Comparison of ENCODE assay signal across 10 mouse cellular contexts in genomic region chr14:73469506-73469905, GRCm38 (mm10). TPM values are rescaled to one million over a fixed set of nuclear protein-coding genes. Genes with fewer than 3 reads are reported as not detected.
DNase-seq lines count a peak whose midpoint lies in the region; ATAC-seq and TF ChIP-seq lines count a peak whose summit lies in the region.
"Had no signal": no experiment of that assay in that cellular context is flagged by ENCODE, and none has a peak within 500 bp of the region (broad histone marks: within the 10 kb centered on the region; RNA-seq: fewer than 3 reads in every experiment).

No protein-coding gene starts in this region.

- TF ChIP-seq POLR2A in kidney, adult 2 months (IDR thresholded peaks at IDR 0.05; ENCODE audit: low read depth, low read length): no peak

- H3K4me3 ChIP-seq in kidney, adult 2 months (ENCODE audit: insufficient read depth, low read depth, low read length): no peak overlapping the region
- H3K4me3 ChIP-seq: neural tube, embryonic 15.5 days had no signal

- no peaks in the 10 kb centered on the region for H3K36me3 ChIP-seq in kidney, adult 2 months (ENCODE audit: control insufficient read depth, insufficient read depth, low read length)
- H3K36me3 ChIP-seq: neural tube, embryonic 15.5 days had no signal

- no peak for ATAC-seq in megakaryocyte, adult 5-6 weeks (ENCODE audit: poor library complexity, severe bottlenecking)

- 86% methylated on average over 7 of the region's 7 CpGs for WGBS in kidney, adult 2 months

- peaks cover 4% of the 10 kb centered on the region; the same call in 1 of the 2 replicates for H3K4me1 ChIP-seq in kidney, adult 2 months (ENCODE audit: control insufficient read depth, insufficient read depth, low read length)

- TF ChIP-seq CTCF in kidney, adult 2 months (conservative IDR thresholded peaks at IDR 0.05; ENCODE audit: insufficient read depth, insufficient read length, low read depth, low read length): no peak

- peak; percentile 67 for DNase-seq in cerebellum, adult 11-12 months
- peak; percentile 56 to 68 for DNase-seq in cerebellum, postnatal 14 days
- peak; percentile 79 to 86 for DNase-seq in layer of hippocampus, adult 8-10 months (ENCODE audit: low spot score in 2 of 2)
- DNase-seq in retina, embryonic 14.5 days (ENCODE audit: low spot score): peak; percentile 22
- no peak for DNase-seq in kidney, adult 2 months
- no peak for DNase-seq in adrenal gland, postnatal 25 days
- DNase-seq: adrenal gland, postnatal 36 days; kidney, adult 11 months had no signal

- H3K27ac ChIP-seq in kidney, adult 2 months (ENCODE audit: insufficient read depth, low read depth, low read length): no peak overlapping the region
- H3K27ac ChIP-seq: neural tube, embryonic 15.5 days had no signal

- H3K27me3 ChIP-seq in kidney, adult 2 months (replicated peaks; ENCODE audit: control insufficient read depth, insufficient read depth, low read length): no peaks in the 10 kb centered on the region
- H3K27me3 ChIP-seq: neural tube, embryonic 15.5 days had no signal

RNA-seq across cellular contexts. Expression of gene Med4, which starts 40.3 kb away (rescaled TPM):
- 10 to 100 TPM; 29.6 to 31.9 (median 30.7) TPM for total RNA-seq in layer of hippocampus, adult 8-10 months (2022)
- polyA plus RNA-seq in kidney, adult 2 months (2012; rRNA removed): 11.8 and 13.6 TPM in 2 replicates
- total RNA-seq in megakaryocyte, adult 5-6 weeks (2015): 29.7 and 32.8 TPM in 2 replicates
- 51.0 and 51.3 TPM in 2 replicates for total RNA-seq in megakaryocyte, adult 5-6 weeks (2017)
- total RNA-seq in adrenal gland, postnatal 25 days (2021): 26.0 and 28.0 TPM in 2 replicates

RNA-seq across cellular contexts. Expression of gene Sucla2, which starts 55.6 kb away (rescaled TPM):
- total RNA-seq in layer of hippocampus, adult 8-10 months (2022): 100 to 1,000 TPM; 143 to 164 (median 157) TPM
- polyA plus RNA-seq in kidney, adult 2 months (2012; rRNA removed): 34.9 and 55.4 TPM in 2 replicates
- total RNA-seq in megakaryocyte, adult 5-6 weeks (2015): 57.8 and 64.9 TPM in 2 replicates
- total RNA-seq in megakaryocyte, adult 5-6 weeks (2017): 105 and 109 TPM in 2 replicates
- 291 and 342 TPM in 2 replicates for total RNA-seq in adrenal gland, postnatal 25 days (2021)

Comparison
In these comparisons a context has a peak if more than half of its experiments do, and no peak if none do; other contexts are left out.
1. DNase-seq: peak in cerebellum, adult 11-12 months (single experiment), cerebellum, postnatal 14 days (2 of 2), layer of hippocampus, adult 8-10 months (2 of 2) and retina, embryonic 14.5 days (single experiment); none in kidney, adult 2 months (single experiment) and adrenal gland, postnatal 25 days (single experiment).